Mouse (Mus musculus) cortical plate, adult 2 months (tissue): ENCODE data around the gene Igsf9.

Experiments
- CTCF ChIP-seq: fragments of 200-500 bp; IDR thresholded peaks from 2 replicates; pipeline ENCODE4 v1.5.1; 2011; ENCODE audit warnings: mild to moderate bottlenecking, control low read depth, low read length; ENCODE audit not compliant: insufficient read depth; ENCODE audit errors: extremely low read depth
- POLR2A ChIP-seq: fragments of 200-500 bp; IDR thresholded peaks from 2 replicates; pipeline ENCODE4 v1.6.1; 2011; ENCODE audit warnings: mild to moderate bottlenecking, low read length, control low read depth; ENCODE audit not compliant: insufficient read depth; ENCODE audit errors: extremely low read depth

GRCm38 (mm10) chr1:172484671-172485070, 3.1 kb downstream of the Igsf9 start:
- TF ChIP-seq CTCF (no peak), POLR2A (no peak)
